Mouse (Mus musculus): ENCODE measurements at regions not wholly inside any gene's neighbourhood (a gene's known extent, or its start where the extent isn't known, plus 50 kb on each side); places are given as distances from the start of the nearest gene placed in this dataset.
A peak's percentile ranks its signal among the peaks of the same experiment; 100 is the strongest.

GRCm38 (mm10) chr12:73837036-73837435 is 64.1 kb upstream of the Hif1a start:
- no peaks in the 10 kb centered on the region for H3K36me3 ChIP-seq (replicated peaks)
- H3K4me1 ChIP-seq (ENCODE audit: insufficient read depth, low read depth, low read length): peaks cover 4% of the 10 kb centered on the region; the same call in 1 of the 2 replicates
- no peak overlapping the region for H3K4me3 ChIP-seq (ENCODE audit: low read depth, low read length)
- H3K9me3 ChIP-seq (replicated peaks): no peaks in the 10 kb centered on the region
- peaks cover 11% of the 10 kb centered on the region; the same call in 1 of the 2 replicates for H3K27me3 ChIP-seq (ENCODE audit: insufficient read depth, low read length)
- DNase-seq (ENCODE audit: low spot score) (no peak), ATAC-seq (ENCODE audit: extremely low read depth, insufficient number of reproducible peaks, low FRiP score, poor library complexity, severe bottlenecking) (no peak)
- TF ChIP-seq CTCF (IDR thresholded peaks at IDR 0.05; ENCODE audit: low read depth, low read length) (no peak), GATA1 (IDR thresholded peaks at IDR 0.05; ENCODE audit: borderline replicate concordance, low read length) (no peak), GATA2 (IDR thresholded peaks at IDR 0.05; ENCODE audit: borderline replicate concordance, low read depth, low read length) (no peak), POLR2AphosphoS5 (IDR thresholded peaks at IDR 0.05; ENCODE audit: insufficient replicate concordance, low read depth, low read length) (no peak), TAL1 (conservative IDR thresholded peaks at IDR 0.05; ENCODE audit: low read depth, low read length) (no peak)

- H3K4me3 ChIP-seq (ENCODE audit: low read depth, low read length): no peak overlapping the region
- H3K36me3 ChIP-seq (replicated peaks): no peaks in the 10 kb centered on the region
- no peak for TF ChIP-seq TAL1 (conservative IDR thresholded peaks at IDR 0.05; ENCODE audit: low read depth, low read length)
- no peak for TF ChIP-seq GATA1 (IDR thresholded peaks at IDR 0.05; ENCODE audit: borderline replicate concordance, low read length)
- TF ChIP-seq CTCF (IDR thresholded peaks at IDR 0.05; ENCODE audit: low read depth, low read length): no peak
- TF ChIP-seq POLR2AphosphoS5 (IDR thresholded peaks at IDR 0.05; ENCODE audit: insufficient replicate concordance, low read depth, low read length): no peak
- TF ChIP-seq GATA2 (IDR thresholded peaks at IDR 0.05; ENCODE audit: borderline replicate concordance, low read depth, low read length): no peak
- H3K9me3 ChIP-seq (replicated peaks): no peaks in the 10 kb centered on the region
- peaks cover 11% of the 10 kb centered on the region; the same call in 1 of the 2 replicates for H3K27me3 ChIP-seq (ENCODE audit: insufficient read depth, low read length)
- no peak for DNase-seq (ENCODE audit: low spot score)
- peaks cover 9% of the 10 kb centered on the region; the same call in 1 of the 2 replicates for H3K4me1 ChIP-seq (ENCODE audit: insufficient read depth, low read depth, low read length)
- ATAC-seq (ENCODE audit: extremely low read depth, insufficient number of reproducible peaks, low FRiP score, poor library complexity, severe bottlenecking): no peak
Observed at GRCm38 (mm10) chr12:73837921-73838320, 63.3 kb upstream of the Hif1a start.

GRCm38 (mm10) chr12:73838330-73838729 is 62.8 kb upstream of the Hif1a start:
- DNase-seq (ENCODE audit: low spot score) (no peak), ATAC-seq (ENCODE audit: extremely low read depth, insufficient number of reproducible peaks, low FRiP score, poor library complexity, severe bottlenecking) (no peak)
- Histone ChIP-seq H3K9me3 (replicated peaks) (no peaks in the 10 kb centered on the region), H3K4me3 (ENCODE audit: low read depth, low read length) (no peak overlapping the region), H3K27me3 (ENCODE audit: insufficient read depth, low read length) (peaks cover 11% of the 10 kb centered on the region; the same call in 1 of the 2 replicates), H3K36me3 (replicated peaks) (no peaks in the 10 kb centered on the region), H3K4me1 (ENCODE audit: insufficient read depth, low read depth, low read length) (peaks cover 9% of the 10 kb centered on the region; the same call in 1 of the 2 replicates)
- TF ChIP-seq TAL1 (conservative IDR thresholded peaks at IDR 0.05; ENCODE audit: low read depth, low read length): no peak
- TF ChIP-seq GATA2 (IDR thresholded peaks at IDR 0.05; ENCODE audit: borderline replicate concordance, low read depth, low read length): no peak
- no peak for TF ChIP-seq GATA1 (IDR thresholded peaks at IDR 0.05; ENCODE audit: borderline replicate concordance, low read length)
- no peak for TF ChIP-seq POLR2AphosphoS5 (IDR thresholded peaks at IDR 0.05; ENCODE audit: insufficient replicate concordance, low read depth, low read length)
- no peak for TF ChIP-seq CTCF (IDR thresholded peaks at IDR 0.05; ENCODE audit: low read depth, low read length)

GRCm38 (mm10) chr12:73842000-73842675 is 59.0 kb upstream of the Hif1a start:
- H3K4me3 ChIP-seq (ENCODE audit: low read depth, low read length): no peak overlapping the region
- TF ChIP-seq TAL1 (conservative IDR thresholded peaks at IDR 0.05; ENCODE audit: low read depth, low read length) (0 out of 2 replicates have a peak, but pooled peaks have one; percentile 11), CTCF (IDR thresholded peaks at IDR 0.05; ENCODE audit: low read depth, low read length) (no peak)
- peaks cover 9% of the 10 kb centered on the region for H3K27me3 ChIP-seq (ENCODE audit: insufficient read depth, low read length)
- peaks cover 9% of the 10 kb centered on the region; the same call in 1 of the 2 replicates for H3K4me1 ChIP-seq (ENCODE audit: insufficient read depth, low read depth, low read length)
- DNase-seq (ENCODE audit: low spot score) (no peak), ATAC-seq (ENCODE audit: extremely low read depth, insufficient number of reproducible peaks, low FRiP score, poor library complexity, severe bottlenecking) (peak; percentile 75)
- no peaks in the 10 kb centered on the region for H3K9me3 ChIP-seq (replicated peaks)
- no peaks in the 10 kb centered on the region for H3K36me3 ChIP-seq (replicated peaks)

- no peaks in the 10 kb centered on the region for H3K36me3 ChIP-seq (replicated peaks)
- DNase-seq (ENCODE audit: low spot score): no peak
- peaks cover 9% of the 10 kb centered on the region; the same call in 1 of the 2 replicates for H3K4me1 ChIP-seq (ENCODE audit: insufficient read depth, low read depth, low read length)
- H3K27me3 ChIP-seq (ENCODE audit: insufficient read depth, low read length): peaks cover 17% of the 10 kb centered on the region
- ATAC-seq (ENCODE audit: extremely low read depth, insufficient number of reproducible peaks, low FRiP score, poor library complexity, severe bottlenecking): no peak
- no peak overlapping the region for H3K4me3 ChIP-seq (ENCODE audit: low read depth, low read length)
- no peak for TF ChIP-seq GATA1 (IDR thresholded peaks at IDR 0.05; ENCODE audit: borderline replicate concordance, low read length)
- H3K9me3 ChIP-seq (replicated peaks): no peaks in the 10 kb centered on the region
Observed at GRCm38 (mm10) chr12:73844782-73845181, 56.4 kb upstream of the Hif1a start.

- H3K27me3 ChIP-seq (ENCODE audit: insufficient read depth, low read length): peaks cover 14% of the 10 kb centered on the region
- ATAC-seq (ENCODE audit: extremely low read depth, insufficient number of reproducible peaks, low FRiP score, poor library complexity, severe bottlenecking): no peak
- no peaks in the 10 kb centered on the region for H3K9me3 ChIP-seq (replicated peaks)
- H3K36me3 ChIP-seq (replicated peaks): no peaks in the 10 kb centered on the region
- peaks cover 8% of the 10 kb centered on the region; the same call in 1 of the 2 replicates for H3K4me1 ChIP-seq (ENCODE audit: insufficient read depth, low read depth, low read length)
- no peak for TF ChIP-seq GATA1 (IDR thresholded peaks at IDR 0.05; ENCODE audit: borderline replicate concordance, low read length)
- TF ChIP-seq CTCF (IDR thresholded peaks at IDR 0.05; ENCODE audit: low read depth, low read length): no peak
- no peak for TF ChIP-seq TAL1 (conservative IDR thresholded peaks at IDR 0.05; ENCODE audit: low read depth, low read length)
- no peak for TF ChIP-seq POLR2AphosphoS5 (IDR thresholded peaks at IDR 0.05; ENCODE audit: insufficient replicate concordance, low read depth, low read length)
- no peak for TF ChIP-seq GATA2 (IDR thresholded peaks at IDR 0.05; ENCODE audit: borderline replicate concordance, low read depth, low read length)
- no peak for DNase-seq (ENCODE audit: low spot score)
- no peak overlapping the region for H3K4me3 ChIP-seq (ENCODE audit: low read depth, low read length)
Observed at GRCm38 (mm10) chr12:73846672-73847071, 54.5 kb upstream of the Hif1a start.
